Mouse (Mus musculus) forebrain, embryonic 16.5 days (tissue): ENCODE results near the gene Clec4g. TPM values are rescaled to one million over a fixed set of nuclear protein-coding genes. Genes with fewer than 3 reads are reported as not detected.
A peak's percentile ranks its signal among the peaks of the same experiment; 100 is the strongest.
"Not testable (repeated sequence)": the region's sequence is repeated elsewhere in the genome, so short reads cannot be mapped to it uniquely, and the experiment has no call there.

Experiments
- ATAC-seq: fragments of 200-750 bp; cut with Nextera tagmentation; 2 replicates; pipeline ENCODE4 v1.8.0; 2017; ENCODE audit warnings: mild to moderate bottlenecking, moderate library complexity
- H3K27ac ChIP-seq: fragments of 300-500 bp; sonication (generic); 2 replicates; pipeline ENCODE4 v1.5.1; 2014; ENCODE audit warnings: low read length, control low read depth
- H3K27me3 ChIP-seq: fragments of 300-500 bp; sonication (generic); replicated peaks from 2 replicates; pipeline ENCODE4 v1.6.1; 2014; ENCODE audit warnings: low read length; ENCODE audit not compliant: control insufficient read depth, insufficient read depth
- H3K36me3 ChIP-seq: fragments of 300-500 bp; sonication (generic); 2 replicates; pipeline ENCODE4 v1.6.1; 2014; ENCODE audit not compliant: control insufficient read depth, insufficient read depth
- H3K4me1 ChIP-seq: fragments of 300-500 bp; sonication (generic); replicated peaks from 2 replicates; pipeline ENCODE4 v1.6.1; 2014; ENCODE audit warnings: low read length; ENCODE audit not compliant: control insufficient read depth, insufficient read depth
- H3K4me2 ChIP-seq: fragments of 300-500 bp; sonication (generic); 2 replicates; pipeline ENCODE4 v1.6.1; 2014; ENCODE audit warnings: mild to moderate bottlenecking, low read length, control low read depth
- H3K4me3 ChIP-seq: fragments of 300-500 bp; sonication (generic); replicated peaks from 2 replicates; pipeline ENCODE4 v1.5.1; 2014; ENCODE audit warnings: mild to moderate bottlenecking, low read length, control low read depth
- H3K9ac ChIP-seq: fragments of 300-500 bp; sonication (generic); replicated peaks from 2 replicates; pipeline ENCODE4 v1.6.1; 2014; ENCODE audit warnings: low read depth, low read length, control low read depth
- H3K9me3 ChIP-seq: fragments of 300-500 bp; sonication (generic); 2 replicates; pipeline ENCODE4 v1.6.1; 2016; ENCODE audit warnings: low read length; ENCODE audit not compliant: control insufficient read depth
- WGBS: fragments of 180-500 bp; shearing (Covaris S2); extraction: QIAGEN DNeasy Blood & Tissue Kit; methylation state at CpG from one replicate; pipeline ENCODE4 v1.1.7; 2014; 5-methylcytosine and 5-hydroxymethylcytosine counted together
- polyA plus RNA-seq: library from polyadenylated mRNA; unstranded; fragments of >200 nt; fragmentation: Nextera tagmentation; extraction: Ambion mirVana; gene quantifications from 2 replicates; pipeline ENCODE4 v1.2.1, GENCODE M21; 2015

Gene Clec4g
- polyA plus RNA-seq: not detected in 2 replicates

- Histone ChIP-seq H3K27ac (no peak within 1 kb of the TSS), H3K4me1 (no peaks in the 10 kb centered on the region; the same call in 1 of the 2 replicates), H3K9me3 (no peaks in the 10 kb centered on the region), H3K4me2 (no peak within 1 kb of the TSS), H3K27me3 (no peaks in the 10 kb centered on the region), H3K4me3 (no peak within 1 kb of the TSS), H3K36me3 (no peaks in the 10 kb centered on the region), H3K9ac (no peak within 1 kb of the TSS)
- ATAC-seq: no peak
- whole genome bisulfite sequencing: 74% methylated on average over 5 of the region's 5 CpGs
Measured at GRCm38 (mm10) chr8:3720551-3720950, at the start of gene Clec4g. TSS of gene Clec4g (minus strand) at chr8:3720651.

DNA sequence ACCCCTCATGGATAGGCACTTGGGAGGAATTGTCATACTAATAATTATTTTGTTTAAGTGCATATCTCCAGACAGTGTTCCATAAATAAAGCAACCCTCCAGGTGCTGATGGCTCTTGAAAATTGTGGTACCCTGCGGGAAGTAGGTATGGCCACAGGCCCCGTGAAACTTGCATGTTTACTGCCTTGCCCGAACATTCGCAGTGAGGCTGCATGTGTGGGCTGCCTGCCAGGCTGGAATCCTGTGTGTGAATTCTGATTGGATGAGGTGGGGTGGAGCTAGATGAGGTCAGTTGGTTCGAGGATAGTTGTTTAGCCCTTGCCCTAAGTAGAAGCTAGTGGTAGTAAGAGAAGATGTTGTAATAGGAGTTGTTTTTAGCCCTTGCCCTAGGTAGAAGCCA lies 48.2 kb upstream of the Clec4g start:
- H3K4me1 ChIP-seq, H3K4me3 ChIP-seq, ATAC-seq, H3K9me3 ChIP-seq, H3K4me2 ChIP-seq, H3K36me3 ChIP-seq, H3K27me3 ChIP-seq, H3K27ac ChIP-seq, H3K9ac ChIP-seq: not testable (repeated sequence)
- WGBS: 86% methylated on average over 5 of the region's 5 CpGs

- Histone ChIP-seq H3K9ac (no peak overlapping the region), H3K27me3 (no peaks in the 10 kb centered on the region), H3K4me3 (no peak overlapping the region), H3K9me3 (no peaks in the 10 kb centered on the region), H3K36me3 (no peaks in the 10 kb centered on the region), H3K4me2 (no peak overlapping the region), H3K27ac (no peak overlapping the region), H3K4me1 (no peaks in the 10 kb centered on the region)
- WGBS: 67% methylated on average over 18 of the region's 18 CpGs
- peak; percentile 92 for ATAC-seq
Measured at GRCm38 (mm10) chr8:3754261-3754850, 33.9 kb upstream of the Clec4g start.

GRCm38 (mm10) chr8:3748761-3749160 lies 28.3 kb upstream of the Clec4g start, which contains the start of gene Cd209a:
TSS of gene Cd209a (minus strand) at chr8:3748984.
- Histone ChIP-seq H3K4me2 (no peak within 1 kb of the TSS), H3K9me3 (no peaks in the 10 kb centered on the region), H3K4me3 (no peak within 1 kb of the TSS), H3K4me1 (no peaks in the 10 kb centered on the region), H3K36me3 (no peaks in the 10 kb centered on the region), H3K27ac (no peak within 1 kb of the TSS), H3K9ac (no peak within 1 kb of the TSS), H3K27me3 (no peaks in the 10 kb centered on the region)
- 95% methylated on average over 4 of the region's 4 CpGs for WGBS
- ATAC-seq: no peak

DNA sequence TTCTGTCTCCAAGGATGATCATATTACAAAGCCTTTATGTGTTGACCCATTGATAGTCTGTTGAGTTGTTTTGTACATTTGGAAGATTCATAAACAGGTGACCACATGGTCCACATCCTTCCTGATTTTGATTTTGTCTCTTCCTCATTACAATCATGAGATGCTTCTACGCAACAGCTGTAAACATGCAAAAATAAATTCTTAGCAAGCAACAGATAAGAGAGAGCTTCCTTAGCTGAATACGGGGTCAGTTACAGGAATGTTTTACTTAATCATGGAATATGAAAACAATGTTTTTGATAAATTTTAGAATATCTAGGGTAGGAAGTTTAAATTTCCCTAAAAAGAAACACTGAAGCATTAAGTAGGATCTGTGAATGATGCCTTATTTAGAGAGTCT lies 16.5 kb upstream of the Clec4g start:
- Histone ChIP-seq H3K4me2 (no peak overlapping the region), H3K36me3 (no peaks in the 10 kb centered on the region), H3K4me3 (no peak overlapping the region), H3K4me1 (no peaks in the 10 kb centered on the region), H3K27ac (no peak overlapping the region), H3K9me3 (no peaks in the 10 kb centered on the region), H3K9ac (no peak overlapping the region), H3K27me3 (no peaks in the 10 kb centered on the region)
- 92% methylated on average over 2 of the region's 2 CpGs for WGBS
- no peak for ATAC-seq

- ATAC-seq: no peak
- Histone ChIP-seq H3K9ac (no peak overlapping the region), H3K9me3 (no peaks in the 10 kb centered on the region), H3K27me3 (no peaks in the 10 kb centered on the region), H3K4me1 (no peaks in the 10 kb centered on the region), H3K27ac (no peak overlapping the region), H3K4me3 (no peak overlapping the region), H3K4me2 (no peak overlapping the region), H3K36me3 (no peaks in the 10 kb centered on the region)
- 94% methylated on average over 2 of the region's 2 CpGs for WGBS
Measured at GRCm38 (mm10) chr8:3735599-3735998, 15.1 kb upstream of the Clec4g start.

DNA sequence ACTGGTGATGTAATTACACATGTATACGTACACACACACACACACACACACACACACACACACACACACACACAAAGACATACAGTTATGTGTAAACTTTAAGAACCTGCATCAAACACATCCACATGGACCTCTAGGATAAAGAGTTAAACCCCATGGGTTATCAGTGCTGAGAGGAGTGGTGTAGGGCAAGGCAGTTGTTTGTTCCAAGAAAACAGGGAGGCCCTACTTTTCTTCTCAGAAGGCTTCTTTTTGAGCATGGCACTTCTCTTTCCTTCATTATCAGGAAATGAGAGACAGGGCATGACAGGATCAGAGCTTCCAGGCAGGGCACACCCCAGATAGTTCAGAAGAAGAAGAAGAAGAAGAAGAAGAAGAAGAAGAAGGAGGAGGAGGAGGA lies 13.6 kb upstream of the Clec4g start:
- no peaks in the 10 kb centered on the region for H3K9me3 ChIP-seq
- H3K9ac ChIP-seq: no peak overlapping the region
- H3K27ac ChIP-seq: no peak overlapping the region
- no peak overlapping the region for H3K4me2 ChIP-seq
- no peaks in the 10 kb centered on the region for H3K4me1 ChIP-seq
- H3K36me3 ChIP-seq: no peaks in the 10 kb centered on the region
- H3K27me3 ChIP-seq: no peaks in the 10 kb centered on the region
- 41% methylated on average over 1 of the region's 1 CpGs for WGBS
- H3K4me3 ChIP-seq: no peak overlapping the region
- ATAC-seq: no peak

DNA sequence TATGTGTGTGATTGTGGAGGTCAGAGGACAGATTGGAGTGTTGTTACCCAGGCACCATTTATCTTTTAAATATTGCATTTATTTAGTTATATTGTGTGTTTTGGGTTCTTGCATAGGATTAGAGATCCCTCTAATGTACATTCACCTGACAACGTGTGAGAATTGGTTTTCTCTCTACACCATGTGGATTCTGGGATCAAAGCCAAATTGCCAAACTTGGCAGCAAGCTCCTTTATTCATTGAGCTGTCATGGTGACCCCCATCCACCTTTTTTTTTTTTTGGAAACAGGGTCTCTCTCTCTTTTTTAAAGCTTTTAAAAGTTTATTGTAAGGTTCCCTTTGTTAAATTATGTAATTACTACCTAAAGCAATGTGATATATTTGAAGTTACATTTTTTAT lies 590 bp upstream of the Clec4g start:
- no peak for ATAC-seq
- Histone ChIP-seq H3K9ac (no peak overlapping the region), H3K4me2 (no peak overlapping the region), H3K36me3 (no peaks in the 10 kb centered on the region), H3K4me1 (no peaks in the 10 kb centered on the region; the same call in 1 of the 2 replicates), H3K27ac (no peak overlapping the region), H3K9me3 (no peaks in the 10 kb centered on the region), H3K27me3 (no peaks in the 10 kb centered on the region), H3K4me3 (no peak overlapping the region)
- WGBS: 14% methylated on average over 1 of the region's 1 CpGs

DNA sequence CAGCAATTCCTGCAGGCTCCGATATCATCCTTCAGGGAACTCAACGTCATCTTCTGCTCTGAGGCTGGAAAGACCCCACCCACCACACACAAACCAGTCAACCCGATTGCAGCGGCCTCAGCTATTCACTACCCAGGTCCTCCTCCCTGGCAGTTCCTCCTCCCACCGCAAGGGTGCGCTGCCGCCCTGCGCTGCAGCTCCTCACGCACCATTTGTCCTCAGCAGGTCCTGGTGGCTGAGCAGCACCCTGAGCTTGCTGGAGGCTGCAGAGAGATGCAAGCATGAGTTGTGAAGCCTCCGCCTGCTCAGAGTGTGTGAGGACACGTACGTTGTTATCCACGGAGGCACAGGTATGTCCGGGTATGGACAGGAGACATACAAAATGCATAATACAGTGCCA lies 1.9 kb downstream of the Clec4g start:
- Histone ChIP-seq H3K4me2 (no peak overlapping the region), H3K4me1 (no peaks in the 10 kb centered on the region; the same call in 1 of the 2 replicates), H3K27ac (no peak overlapping the region), H3K4me3 (no peak overlapping the region), H3K36me3 (no peaks in the 10 kb centered on the region), H3K9ac (no peak overlapping the region), H3K27me3 (no peaks in the 10 kb centered on the region), H3K9me3 (no peaks in the 10 kb centered on the region)
- ATAC-seq: no peak
- 19% methylated on average over 14 of the region's 14 CpGs for WGBS
